Mouse (Mus musculus): ENCODE results near the gene Mum1. TPM values are rescaled to one million over a fixed set of nuclear protein-coding genes. Genes with fewer than 3 reads are reported as not detected.

Mum1 gene
- total RNA-seq, 2 experiments from 2014 or later: 39.4 to 41.5 TPM

GRCm38 (mm10) chr10:80292251-80293146 lies 66.3 kb downstream of the Mum1 start, which contains the start of gene Rps15:
Gene Rps15, plus strand, starts transcription at chr10:80292453.
- intact Hi-C loops (cut with DNase I): no loop called here

GRCm38 (mm10) chr10:80293325-80293724 lies 67.1 kb downstream of the Mum1 start:
- intact Hi-C loops (cut with DNase I): no loop called here
- DNase-seq (ENCODE audit: low spot score in 2 of 2): no peak

More at GRCm38 (mm10) chr10:80292251-80293146, 66.3 kb downstream of the Mum1 start, which contains the start of gene Rps15:
- peak; percentile 94 to 96 for DNase-seq (ENCODE audit: low spot score in 2 of 2)

Small RNA genes within 50 kb of the gene (microRNA-seq; reads per million reads assigned to microRNA genes)
- gene Mir6911: 2.4 to 3.7 reads per million in 2 experiments

Other genes starting within 250 kb of the Mum1 start
- 100 to 1,000 TPM; 140 to 152 TPM for gene Tmem259, start 242.1 kb upstream of the Mum1 start, total RNA-seq (2021)
- 10 to 100 TPM in 1 of 2 experiments, 1 to 10 TPM in 1; 9.5 to 11.9 TPM for gene Cnn2, start 237.8 kb upstream of the Mum1 start, total RNA-seq (2021)
- gene Abca7, start 229.9 kb upstream of the Mum1 start, total RNA-seq (2021): 10 to 100 TPM; 10.9 TPM
- 1 to 10 TPM; 3.3 to 4.0 TPM for gene Arhgap45, start 209.8 kb upstream of the Mum1 start, total RNA-seq (2021)
- 10 to 100 TPM; 66.9 to 68.9 TPM for gene Polr2e, start 186.6 kb upstream of the Mum1 start, total RNA-seq (2021)
- 100 to 1,000 TPM; 462 to 482 TPM for gene Gpx4, start 179.3 kb upstream of the Mum1 start, total RNA-seq (2021)
- gene Sbno2, start 120.9 kb upstream of the Mum1 start, total RNA-seq (2021): 10 to 100 TPM; 19.2 to 19.3 TPM
- 10 to 100 TPM; 86.2 to 90.8 TPM for gene Stk11, start 110.6 kb upstream of the Mum1 start, total RNA-seq (2021)
- gene Atp5d, start 87.8 kb upstream of the Mum1 start, total RNA-seq (2021): 100 to 1,000 TPM; 403 to 424 TPM
- gene Cbarp, start 85.6 kb upstream of the Mum1 start, total RNA-seq (2021): 100 to 1,000 TPM; 437 to 473 TPM
- 10 to 100 TPM; 94.0 to 96.3 TPM for gene Midn, start 78.2 kb upstream of the Mum1 start, total RNA-seq (2021)
- 100 to 1,000 TPM in 1 of 2 experiments, 10 to 100 TPM in 1; 95.6 to 111 TPM for gene Cirbp, start 60.4 kb upstream of the Mum1 start, total RNA-seq (2021)
- gene 1600002K03Rik, start 53.5 kb upstream of the Mum1 start, total RNA-seq (2021): 1 to 10 TPM; 5.7 to 6.2 TPM
- gene Efna2, start 47.0 kb upstream of the Mum1 start, total RNA-seq (2021): 10 to 100 TPM; 13.9 to 14.3 TPM
- gene Ndufs7, start 22.7 kb downstream of the Mum1 start, total RNA-seq (2021): 100 to 1,000 TPM; 171 to 187 TPM
- 10 to 100 TPM; 20.7 to 29.7 TPM for gene Gamt, start 34.6 kb downstream of the Mum1 start, total RNA-seq (2021)
- 10 to 100 TPM; 84.3 to 84.9 TPM for gene Dazap1, start 35.1 kb downstream of the Mum1 start, total RNA-seq (2021)
- gene Rps15, start 66.0 kb downstream of the Mum1 start, total RNA-seq (2021): 100 to 1,000 TPM; 743 to 795 TPM
- gene Apc2, start 69.5 kb downstream of the Mum1 start, total RNA-seq (2021): 100 to 1,000 TPM; 131 to 139 TPM
- gene 2310011J03Rik, start 94.1 kb downstream of the Mum1 start, total RNA-seq (2021): 10 to 100 TPM; 21.2 to 25.5 TPM
- gene Pcsk4, start 103.1 kb downstream of the Mum1 start, total RNA-seq (2021): 1 to 10 TPM; 4.9 to 5.7 TPM
- gene Reep6, start 103.5 kb downstream of the Mum1 start, total RNA-seq (2021): 10 to 100 TPM in 1 of 2 experiments, 1 to 10 TPM in 1; 8.6 to 10.1 TPM
- 1 to 10 TPM; 2.0 to 4.2 TPM for gene Adamtsl5, start 122.0 kb downstream of the Mum1 start, total RNA-seq (2021)
- gene Plk5, start 130.0 kb downstream of the Mum1 start, total RNA-seq (2021): 10 to 100 TPM in 1 of 2 experiments, 1 to 10 TPM in 1; 7.6 to 10.6 TPM
- gene Mex3d, start 161.2 kb downstream of the Mum1 start, total RNA-seq (2021): 10 to 100 TPM; 19.9 to 24.1 TPM
- gene Mbd3, start 173.1 kb downstream of the Mum1 start, total RNA-seq (2021): 100 to 1,000 TPM; 122 to 134 TPM
- gene Uqcr11, start 180.4 kb downstream of the Mum1 start, total RNA-seq (2021): 100 to 1,000 TPM; 587 to 604 TPM
- 10 to 100 TPM; 26.6 to 29.1 TPM for gene Tcf3, start 207.2 kb downstream of the Mum1 start, total RNA-seq (2021)